Mouse (Mus musculus) A20 (cell line): ENCODE data around the gene Adra1b.

ENCODE experiments used
- DNase-seq: peaks from one replicate; pipeline ENCODE4 v3.0.0-alpha.2; 2011; ENCODE audit warnings: low read depth, low spot score

Adra1b gene

GRCm38 (mm10) chr11:43728737-43729301 lies 172.2 kb downstream of the Adra1b start:
- peak; percentile 40 for DNase-seq

GRCm38 (mm10) chr11:43727796-43728195 lies 173.2 kb downstream of the Adra1b start:
- DNase-seq = no peak
